Mouse (Mus musculus): ENCODE measurements at regions not wholly inside any gene's neighbourhood (a gene's known extent, or its start where the extent isn't known, plus 50 kb on each side); places are given as distances from the start of the nearest gene placed in this dataset.

GRCm38 (mm10) chr2:57613243-57613642 lies 375.8 kb downstream of the Gpd2 start:
- DNase-seq, result no peak

- DNase-seq, result no peak
These were observed 377.2 kb downstream of the Gpd2 start for GRCm38 (mm10) chr2:57614587-57614991.

- DNase-seq, result no peak
These were observed 379.2 kb downstream of the Gpd2 start for GRCm38 (mm10) chr2:57616525-57617225.

GRCm38 (mm10) chr2:57617258-57617657 lies 379.8 kb downstream of the Gpd2 start:
- DNase-seq, result no peak

GRCm38 (mm10) chr2:57644117-57644516 lies 353.6 kb upstream of the Galnt5 start:
- no peak for DNase-seq

- DNase-seq, result no peak
These were observed 353.1 kb upstream of the Galnt5 start for GRCm38 (mm10) chr2:57644541-57644940.

GRCm38 (mm10) chr2:57649002-57649401 lies 348.7 kb upstream of the Galnt5 start:
- no peak for DNase-seq

GRCm38 (mm10) chr2:57657409-57657808 lies 340.3 kb upstream of the Galnt5 start:
- DNase-seq, result no peak

- no peak for DNase-seq
These were observed 335.8 kb upstream of the Galnt5 start for GRCm38 (mm10) chr2:57661838-57662237.

GRCm38 (mm10) chr2:57672007-57672643 lies 325.6 kb upstream of the Galnt5 start:
- no peak for DNase-seq

GRCm38 (mm10) chr2:57689877-57690276 lies 307.8 kb upstream of the Galnt5 start:
- DNase-seq, result no peak

- DNase-seq, result no peak
These were observed 300.5 kb upstream of the Galnt5 start for GRCm38 (mm10) chr2:57696992-57697772.

- DNase-seq, result peak; percentile 8
These were observed 299.0 kb upstream of the Galnt5 start for GRCm38 (mm10) chr2:57698659-57699061.

- DNase-seq, result no peak
These were observed 298.5 kb upstream of the Galnt5 start for GRCm38 (mm10) chr2:57699226-57699625.

- no peak for DNase-seq
These were observed 280.8 kb upstream of the Galnt5 start for GRCm38 (mm10) chr2:57716754-57717510.

Data from liver (tissue).